Mouse (Mus musculus) embryo, embryonic 10 days (tissue): ENCODE results near the gene Tgm1.

Experiments
- DNase-seq: peaks from one replicate; pipeline ENCODE4 v3.0.0-alpha.2; 2015; ENCODE audit warnings: low spot score

The Tgm1 gene

GRCm38 (mm10) chr14:55713729-55714122, at the start of gene Tgm1:
Gene Tgm1, minus strand, starts transcription at chr14:55713926.
- DNase-seq: no peak

DNA sequence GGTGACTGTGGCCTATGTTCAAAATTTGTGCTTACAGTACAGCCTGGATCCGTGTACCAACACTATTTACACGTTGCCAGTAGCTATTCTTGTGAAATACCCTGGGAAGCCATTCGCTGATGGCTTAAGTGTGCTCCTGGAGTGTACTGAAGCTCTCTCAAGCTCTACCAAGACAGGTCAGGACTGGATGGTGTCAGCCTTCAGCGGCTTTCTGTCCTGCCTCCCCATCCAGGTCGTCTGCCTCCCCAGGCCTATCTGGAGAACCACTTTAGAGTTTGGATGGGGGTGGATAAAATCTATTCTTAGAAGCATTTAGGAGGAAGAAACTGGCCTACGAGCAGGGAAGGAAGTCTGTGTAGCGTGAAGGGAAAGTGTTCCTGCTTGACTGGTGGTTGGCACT, 49.4 kb upstream of the Tgm1 start:
- no peak for DNase-seq

DNA sequence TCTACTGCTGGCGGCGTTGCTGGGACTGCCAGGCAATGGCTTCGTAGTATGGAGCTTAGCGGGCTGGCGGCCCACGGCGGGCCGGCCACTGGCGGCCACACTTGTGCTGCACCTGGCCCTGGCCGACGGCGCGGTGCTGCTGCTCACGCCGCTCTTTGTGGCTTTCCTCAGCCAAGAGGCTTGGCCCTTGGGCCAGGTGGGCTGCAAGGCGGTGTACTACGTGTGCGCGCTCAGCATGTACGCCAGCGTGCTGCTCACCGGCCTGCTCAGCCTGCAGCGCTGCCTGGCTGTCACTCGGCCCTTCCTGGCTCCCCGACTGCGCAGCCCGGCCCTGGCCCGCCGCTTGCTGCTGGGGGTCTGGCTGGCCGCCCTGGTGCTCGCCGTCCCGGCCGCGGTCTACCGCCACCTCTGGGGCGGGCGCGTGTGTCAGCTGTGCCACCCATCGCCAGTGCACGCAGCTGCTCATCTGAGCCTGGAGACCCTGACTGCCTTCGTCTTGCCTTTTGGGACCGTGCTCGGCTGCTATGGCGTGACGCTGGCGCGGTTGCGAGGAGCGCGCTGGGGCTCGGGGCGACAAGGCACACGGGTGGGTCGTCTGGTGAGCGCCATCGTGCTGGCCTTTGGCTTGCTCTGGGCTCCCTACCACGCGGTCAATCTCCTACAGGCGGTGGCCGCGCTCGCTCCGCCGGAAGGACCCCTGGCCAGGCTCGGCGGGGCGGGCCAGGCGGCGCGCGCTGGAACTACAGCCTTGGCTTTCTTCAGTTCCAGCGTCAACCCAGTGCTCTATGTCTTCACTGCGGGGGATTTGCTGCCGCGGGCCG, 48.5 kb upstream of the Tgm1 start:
- peak; percentile 79 for DNase-seq

GRCm38 (mm10) chr14:55761163-55761562, 47.4 kb upstream of the Tgm1 start, which contains the start of gene Ltb4r2:
Gene Ltb4r2, plus strand, starts transcription at chr14:55761428.
- DNase-seq: no peak

- peak; percentile 91 for DNase-seq
Observed at GRCm38 (mm10) chr14:55760156-55760555, 46.4 kb upstream of the Tgm1 start.

GRCm38 (mm10) chr14:55758363-55758784, 44.6 kb upstream of the Tgm1 start, which contains the start of gene Cideb:
Gene Cideb, minus strand, starts transcription at chr14:55758458.
- peak; percentile 80 for DNase-seq

GRCm38 (mm10) chr14:55757566-55757965, 43.8 kb upstream of the Tgm1 start:
- DNase-seq: no peak

DNA sequence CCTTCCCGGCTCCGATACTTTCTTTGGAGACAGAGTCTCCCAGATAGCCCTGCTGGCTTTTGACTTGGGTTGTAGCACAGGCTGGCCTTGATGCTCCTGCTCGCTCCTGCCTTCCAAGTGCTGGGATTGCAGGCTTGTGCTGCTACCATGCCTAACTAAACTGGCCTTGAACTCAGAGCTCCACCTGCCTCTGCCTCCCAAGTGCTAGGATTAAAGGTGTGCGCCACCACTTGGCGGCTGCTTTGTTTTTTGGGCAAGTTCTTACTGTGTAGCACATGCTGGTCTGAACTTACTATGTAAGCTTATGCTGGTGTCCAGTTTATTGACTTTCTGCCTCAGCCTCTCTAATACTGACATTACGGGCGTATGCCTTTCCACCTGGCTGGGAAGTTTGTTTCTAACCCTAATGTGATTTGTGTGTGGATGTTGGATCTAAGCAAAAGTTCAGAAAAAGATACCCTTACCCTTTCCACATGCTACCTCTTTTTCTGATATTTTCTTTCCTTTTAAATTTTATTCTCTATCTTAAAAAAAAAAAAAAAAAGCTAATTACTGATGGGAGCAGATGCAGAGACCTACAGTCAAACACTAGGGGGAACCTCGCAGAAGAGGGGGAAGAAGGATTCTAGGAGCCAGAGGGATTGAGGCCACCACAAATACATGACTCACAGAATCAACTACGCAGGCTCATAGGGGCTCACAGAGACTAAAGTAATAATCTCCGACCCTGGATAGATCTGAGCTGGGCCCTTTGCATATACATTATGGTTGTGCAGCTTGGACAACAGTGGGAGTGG, 33.5 kb upstream of the Tgm1 start:
- no peak for DNase-seq

GRCm38 (mm10) chr14:55745861-55746237, 32.1 kb upstream of the Tgm1 start:
- no peak for DNase-seq

DNA sequence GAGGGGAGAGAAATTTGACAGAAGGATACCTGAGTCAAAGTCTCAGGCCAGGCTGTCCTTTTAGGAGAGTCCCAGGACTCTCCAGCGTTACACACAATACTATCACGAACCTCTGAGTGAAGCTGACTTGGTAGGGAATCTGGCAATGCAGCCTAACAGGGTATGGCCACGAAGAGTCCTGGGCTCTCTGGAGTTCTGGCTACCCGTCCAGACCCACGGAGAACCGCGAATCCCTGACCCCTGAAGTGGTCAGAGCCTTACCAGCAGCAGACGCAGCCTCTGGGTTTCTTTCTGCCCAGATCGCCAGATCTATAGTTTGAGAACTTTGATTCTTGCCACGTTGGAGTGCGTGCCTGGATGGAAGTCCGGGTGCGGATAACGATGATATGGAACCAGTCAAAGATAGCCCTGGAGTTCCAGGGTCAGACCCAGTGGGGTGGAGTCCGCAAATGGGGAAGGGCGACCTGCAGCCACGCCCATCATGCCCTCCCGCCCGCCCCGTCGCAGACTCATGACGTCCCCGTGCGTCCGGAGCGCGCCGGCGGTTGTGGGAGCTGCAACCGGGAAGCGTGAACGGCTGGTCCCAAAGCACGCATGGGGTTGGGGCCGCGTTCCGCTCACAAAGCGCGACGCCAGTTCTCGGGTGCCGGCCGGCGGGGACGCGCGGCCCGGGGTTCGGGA, 31.6 kb upstream of the Tgm1 start, which contains the start of the genes Dhrs1 and Nop9:
Gene Dhrs1, minus strand, starts transcription at position 511 of the 681 bp plus-strand sequence.
Gene Nop9, plus strand, starts transcription at position 514 of the 681 bp plus-strand sequence.
- peak; percentile 94 for DNase-seq

DNA sequence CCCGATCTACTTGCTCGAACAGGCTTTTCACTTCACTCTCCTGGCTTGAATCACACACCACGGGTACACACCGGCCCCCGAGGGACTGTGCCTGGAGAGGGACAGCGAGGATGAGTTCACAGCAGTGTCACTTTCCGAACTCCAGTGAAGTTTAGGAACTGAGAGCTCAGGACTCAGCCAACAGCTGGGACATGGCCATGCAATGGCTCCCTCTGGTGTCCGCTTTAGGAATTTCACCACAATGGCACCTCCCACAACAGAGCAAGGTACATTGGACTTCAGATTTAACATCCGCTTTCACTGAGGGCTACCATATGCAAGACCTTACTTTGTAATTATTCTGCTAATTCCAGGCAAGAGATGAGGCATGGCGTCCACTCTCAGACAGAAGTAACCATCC, 30.0 kb upstream of the Tgm1 start:
- DNase-seq: peak; percentile 91

- no peak for DNase-seq
Observed at GRCm38 (mm10) chr14:55737086-55737687, 23.5 kb upstream of the Tgm1 start.

DNA sequence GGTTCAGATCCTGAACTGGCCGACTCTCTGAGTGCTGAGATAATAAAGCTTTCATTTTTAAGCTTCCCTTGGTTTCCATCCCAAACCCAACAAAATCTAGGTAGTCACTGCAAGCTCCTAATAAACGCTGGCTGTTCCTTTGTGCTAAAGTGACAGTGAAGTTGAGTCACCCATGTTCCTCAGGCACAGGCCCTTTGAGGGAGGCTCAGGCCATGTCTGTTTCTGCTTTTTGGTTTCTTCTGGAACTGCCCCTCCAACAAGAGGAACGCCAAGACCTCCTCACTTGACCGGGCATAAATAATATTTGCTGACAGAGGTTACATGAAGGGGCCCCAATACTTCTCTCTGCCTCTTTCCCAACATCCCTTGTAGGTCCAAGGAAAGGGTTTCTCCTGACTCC, 22.0 kb upstream of the Tgm1 start:
- DNase-seq: no peak

DNA sequence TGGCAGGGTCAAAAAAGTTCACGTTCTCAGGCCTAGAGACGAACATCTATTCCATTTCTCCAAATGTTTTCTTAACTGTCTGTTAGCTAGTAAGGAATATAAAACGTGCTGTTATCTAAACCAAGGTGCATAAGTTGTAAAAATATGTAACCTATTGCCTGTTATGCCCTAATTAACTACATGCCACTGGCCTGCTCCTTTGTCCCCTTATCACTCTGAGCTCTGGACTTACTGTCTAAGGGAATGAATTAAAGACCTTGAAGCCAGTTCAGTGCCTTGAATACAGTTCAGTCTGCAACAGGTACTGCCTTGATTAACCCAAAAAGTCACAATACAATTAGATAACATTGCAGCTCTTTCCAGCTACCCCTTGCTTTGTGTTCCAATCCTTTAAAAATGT, 21.6 kb upstream of the Tgm1 start:
- no peak for DNase-seq

- DNase-seq: no peak
Observed at GRCm38 (mm10) chr14:55734869-55735268, 21.1 kb upstream of the Tgm1 start.

DNA sequence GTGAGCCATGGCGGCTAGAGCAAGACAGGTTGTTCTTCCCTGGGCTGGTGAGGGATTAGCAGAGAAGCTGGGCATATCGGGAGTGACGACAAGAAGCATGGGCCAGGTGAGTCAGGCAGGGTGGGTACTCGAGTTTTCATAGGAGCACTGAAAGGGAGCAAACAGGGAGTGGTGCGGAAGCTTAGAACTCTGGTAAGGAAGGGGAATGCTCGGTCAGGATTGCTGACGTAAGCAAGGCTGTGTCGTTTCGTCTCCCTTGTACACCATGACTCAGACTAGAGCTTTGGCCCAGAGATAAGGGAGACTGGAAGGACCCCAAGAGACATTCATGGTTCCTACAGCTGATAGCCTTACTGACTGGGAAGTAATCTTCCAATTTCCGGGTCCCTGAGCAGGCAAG, 20.2 kb upstream of the Tgm1 start:
- no peak for DNase-seq

GRCm38 (mm10) chr14:55730531-55731032, 16.9 kb upstream of the Tgm1 start:
- DNase-seq: no peak

DNA sequence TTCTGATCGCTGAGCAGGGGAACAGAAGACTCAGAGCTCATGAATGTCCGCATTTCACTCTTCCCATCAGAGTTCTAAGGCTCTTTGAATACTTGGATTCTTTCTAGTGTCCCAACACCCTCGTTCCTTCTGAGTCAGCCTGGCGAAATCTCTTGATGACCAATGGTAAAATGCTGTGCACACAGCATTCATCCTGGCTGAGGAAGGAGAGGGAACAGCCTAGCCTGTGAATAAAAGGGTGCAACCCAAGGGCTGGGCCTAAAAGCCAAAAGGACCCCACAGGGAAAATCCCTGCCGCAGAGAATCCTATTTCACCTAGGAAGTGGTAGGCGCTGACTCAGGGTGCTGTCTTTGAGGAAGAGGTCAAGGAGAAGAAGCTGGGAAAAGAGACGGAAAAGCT, 16.4 kb upstream of the Tgm1 start:
- DNase-seq: no peak

DNA sequence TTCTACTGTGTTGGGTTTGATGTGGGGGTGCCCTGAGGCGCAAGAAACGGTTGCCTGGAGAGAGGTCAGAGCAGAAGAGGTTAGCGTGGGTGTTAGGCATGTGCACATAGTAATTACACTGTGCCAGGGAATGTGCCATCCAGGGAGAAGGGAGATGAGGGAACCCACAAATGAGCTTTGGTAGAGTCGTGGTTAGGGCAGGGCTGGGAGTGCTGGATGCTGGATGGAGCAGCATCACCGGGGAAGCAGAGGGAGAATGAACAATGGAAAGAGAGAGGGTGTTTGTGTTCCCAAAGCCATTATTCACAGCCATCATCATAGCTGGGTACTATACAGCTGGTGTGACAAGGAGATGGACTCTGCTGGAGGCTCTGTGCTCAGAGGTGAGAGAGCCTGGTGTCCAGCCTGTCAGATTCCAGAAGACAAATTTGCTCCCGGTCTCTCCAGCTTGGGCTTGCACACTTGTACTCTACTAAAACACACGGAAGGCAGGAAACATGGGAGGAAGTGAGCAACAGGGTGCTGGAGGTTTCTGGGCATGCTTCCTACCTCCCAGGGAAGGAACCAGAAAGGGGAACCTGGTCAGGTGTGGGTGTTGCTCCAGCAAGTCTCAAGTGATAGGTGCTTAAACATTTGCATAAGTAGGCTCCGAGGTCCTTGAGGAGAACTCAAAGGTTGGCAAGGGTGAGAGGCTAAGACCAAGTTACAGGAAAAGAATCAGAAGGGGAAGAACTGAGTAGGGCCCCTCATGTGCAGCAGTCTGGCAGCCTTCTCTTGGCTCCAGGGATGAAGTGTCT, 14.4 kb upstream of the Tgm1 start:
- DNase-seq: no peak

- DNase-seq: no peak
Observed at GRCm38 (mm10) chr14:55726261-55726660, 12.5 kb upstream of the Tgm1 start.

- no peak for DNase-seq
Observed at GRCm38 (mm10) chr14:55724411-55724871, 10.7 kb upstream of the Tgm1 start.
